Mouse (Mus musculus) heart, postnatal 0 days (tissue): ENCODE data around the gene Papss1. TPM values are rescaled to one million over a fixed set of nuclear protein-coding genes. Genes with fewer than 3 reads are reported as not detected.
A peak's percentile ranks its signal among the peaks of the same experiment; 100 is the strongest.
"Not testable (repeated sequence)": the region's sequence is repeated elsewhere in the genome, so short reads cannot be mapped to it uniquely, and the experiment has no call there.

Source experiments
- ATAC-seq: fragments of 200-750 bp; cut with Nextera tagmentation; 2 replicates; pipeline ENCODE4 v1.8.0; 2017; ENCODE audit warnings: low read depth, moderate number of reproducible peaks, moderate library complexity; ENCODE audit not compliant: insufficient read depth
- DNase-seq: peaks from one replicate; pipeline ENCODE4 v3.0.0-alpha.2; 2016; ENCODE audit warnings: low spot score
- H3K27ac ChIP-seq: fragments of 300-500 bp; sonication (generic); 2 replicates; pipeline ENCODE4 v1.5.1; 2014; ENCODE audit warnings: low read depth, mild to moderate bottlenecking
- H3K27me3 ChIP-seq: fragments of 300-500 bp; sonication (generic); 2 replicates; pipeline ENCODE4 v1.6.1; 2014; ENCODE audit warnings: low read length, mixed read lengths; ENCODE audit not compliant: control insufficient read depth, insufficient read depth
- H3K36me3 ChIP-seq: fragments of 300-500 bp; sonication (generic); replicated peaks from 2 replicates; pipeline ENCODE4 v1.6.1; 2014; ENCODE audit warnings: low read length, mixed read lengths; ENCODE audit not compliant: control insufficient read depth, insufficient read depth
- H3K4me1 ChIP-seq: fragments of 300-500 bp; sonication (generic); 2 replicates; pipeline ENCODE4 v1.6.1; 2014; ENCODE audit warnings: antibody characterized with exemption; ENCODE audit not compliant: control insufficient read depth, insufficient read depth
- H3K4me2 ChIP-seq: fragments of 300-500 bp; sonication (generic); 2 replicates; pipeline ENCODE4 v1.6.1; 2014; ENCODE audit warnings: low read depth, mild to moderate bottlenecking, low read length, moderate library complexity
- H3K4me3 ChIP-seq: fragments of 300-500 bp; sonication (generic); 2 replicates; pipeline ENCODE4 v1.5.1; 2014; ENCODE audit warnings: low read depth, low read length
- H3K9ac ChIP-seq: fragments of 300-500 bp; sonication (generic); replicated peaks from 2 replicates; pipeline ENCODE4 v1.6.1; 2014; ENCODE audit warnings: low read depth, low read length, mixed read lengths
- H3K9me3 ChIP-seq: fragments of 300-500 bp; sonication (generic); replicated peaks from 2 replicates; pipeline ENCODE4 v1.6.1; 2016; ENCODE audit warnings: low read length; ENCODE audit not compliant: control insufficient read depth
- CTCF ChIP-seq: IDR thresholded peaks from 2 replicates; pipeline ENCODE4 v1.5.1; 2016; ENCODE audit warnings: antibody characterized with exemption, control low read depth, low read depth
- EP300 ChIP-seq: IDR thresholded peaks from 2 replicates; pipeline ENCODE4 v1.6.1; 2016; ENCODE audit warnings: antibody characterized with exemption, low read depth
- WGBS: fragments of 180-500 bp; shearing (Covaris S2); extraction: QIAGEN DNeasy Blood & Tissue Kit; methylation state at CpG from one replicate; pipeline ENCODE4 v1.1.7; 2014; 5-methylcytosine and 5-hydroxymethylcytosine counted together
- polyA plus RNA-seq: library from polyadenylated mRNA; unstranded; fragments of >200 nt; fragmentation: Nextera tagmentation; extraction: Ambion mirVana; gene quantifications from 2 replicates; pipeline ENCODE4 v1.2.1, GENCODE M21; 2015
- total RNA-seq: library from RNA; depleted of rRNA; stranded (reverse); fragments of >200 nt; gene quantifications from 2 replicates; pipeline ENCODE4 v1.2.3, GENCODE M21; 2014; ENCODE audit warnings: low replicate concordance

The Papss1 gene
- total and polyA plus RNA-seq, 2 experiments from 2014 or later, result 22.6 to 28.2 TPM

DNA sequence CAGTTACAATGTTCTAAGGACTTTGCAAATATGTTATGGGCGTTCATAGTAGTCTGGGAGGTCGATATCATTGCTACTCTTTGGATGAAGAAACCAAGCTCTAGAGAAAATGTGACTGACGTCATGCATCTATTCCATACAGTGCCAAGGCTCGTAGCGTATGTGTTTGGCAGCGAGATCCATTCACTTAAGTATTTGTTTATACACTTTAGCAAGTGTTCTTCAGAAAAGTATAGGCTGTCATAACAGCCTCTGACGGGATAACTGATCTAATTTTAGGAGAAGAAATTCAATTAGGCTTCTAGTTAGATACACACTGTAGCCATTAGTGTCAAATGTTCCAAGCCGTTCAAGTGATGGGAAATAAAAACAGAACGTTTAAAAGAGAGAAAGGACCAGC lies 40.8 kb upstream of the Papss1 start:
- TF ChIP-seq CTCF (no peak), EP300 (no peak)
- H3K4me1 ChIP-seq, result peaks cover 6% of the 10 kb centered on the region; the same call in 1 of the 2 replicates
- DNase-seq (no peak), ATAC-seq (no peak)
- no peak overlapping the region for H3K9ac ChIP-seq
- no peak overlapping the region for H3K4me2 ChIP-seq
- H3K36me3 ChIP-seq, result no peaks in the 10 kb centered on the region
- 72% methylated on average over 9 of the region's 9 CpGs for WGBS
- no peak overlapping the region for H3K4me3 ChIP-seq
- no peak overlapping the region for H3K27ac ChIP-seq
- no peaks in the 10 kb centered on the region for H3K27me3 ChIP-seq
- no peaks in the 10 kb centered on the region for H3K9me3 ChIP-seq

DNA sequence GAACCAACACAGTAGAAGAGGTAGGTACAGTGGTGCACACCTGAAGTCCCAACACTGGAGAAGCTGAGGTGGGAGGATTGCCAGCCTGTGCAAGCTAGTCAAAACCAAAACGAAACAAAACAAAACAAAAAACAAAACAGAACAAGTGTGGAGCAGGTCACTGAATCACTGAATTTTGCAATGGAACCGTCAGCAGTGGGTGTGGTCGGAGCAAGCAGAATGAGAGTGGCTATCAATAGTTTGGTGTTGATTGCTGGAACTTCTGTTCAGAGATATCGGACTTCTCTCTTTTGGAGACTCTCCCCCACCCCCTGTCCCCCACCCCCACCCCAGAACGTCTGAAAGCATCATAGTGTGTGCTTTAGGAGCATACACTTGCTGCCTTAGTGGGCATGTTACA lies 40.4 kb upstream of the Papss1 start:
- Histone ChIP-seq H3K9me3 (no peaks in the 10 kb centered on the region), H3K4me1 (peaks cover 6% of the 10 kb centered on the region; the same call in 1 of the 2 replicates), H3K27ac (no peak overlapping the region), H3K4me2 (no peak overlapping the region), H3K36me3 (no peaks in the 10 kb centered on the region), H3K9ac (no peak overlapping the region), H3K27me3 (no peaks in the 10 kb centered on the region), H3K4me3 (no peak overlapping the region)
- no peak for DNase-seq
- 63% methylated on average over 5 of the region's 5 CpGs for WGBS
- ATAC-seq, result no peak
- TF ChIP-seq CTCF (no peak), EP300 (no peak)

DNA sequence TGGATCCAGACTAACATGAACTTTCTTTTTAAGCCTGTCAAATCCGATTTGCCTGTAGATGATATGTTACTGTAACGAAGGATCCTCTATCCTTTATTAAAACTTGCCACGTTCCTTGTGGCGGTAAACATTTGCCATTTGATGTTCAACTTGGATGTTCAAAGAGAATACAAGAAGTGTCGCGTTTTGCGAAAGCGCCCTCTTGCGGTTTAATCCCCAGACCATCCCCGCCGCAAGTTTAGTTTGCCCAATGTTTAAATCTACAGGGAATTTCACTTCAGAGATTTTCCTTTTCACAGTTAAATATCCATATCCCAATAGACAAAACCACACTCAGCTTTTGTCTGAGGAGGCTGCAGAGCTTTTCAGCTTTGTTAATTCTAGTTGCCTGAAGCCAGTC lies 39.8 kb upstream of the Papss1 start:
- Histone ChIP-seq H3K4me2 (no peak overlapping the region), H3K4me1 (peaks cover 6% of the 10 kb centered on the region; the same call in 1 of the 2 replicates), H3K36me3 (no peaks in the 10 kb centered on the region), H3K9ac (no peak overlapping the region), H3K27ac (no peak overlapping the region), H3K27me3 (no peaks in the 10 kb centered on the region), H3K4me3 (no peak overlapping the region), H3K9me3 (no peaks in the 10 kb centered on the region)
- DNase-seq (no peak), ATAC-seq (no peak)
- TF ChIP-seq EP300 (no peak), CTCF (peak; percentile 53)
- WGBS, result 22% methylated on average over 11 of the region's 11 CpGs

DNA sequence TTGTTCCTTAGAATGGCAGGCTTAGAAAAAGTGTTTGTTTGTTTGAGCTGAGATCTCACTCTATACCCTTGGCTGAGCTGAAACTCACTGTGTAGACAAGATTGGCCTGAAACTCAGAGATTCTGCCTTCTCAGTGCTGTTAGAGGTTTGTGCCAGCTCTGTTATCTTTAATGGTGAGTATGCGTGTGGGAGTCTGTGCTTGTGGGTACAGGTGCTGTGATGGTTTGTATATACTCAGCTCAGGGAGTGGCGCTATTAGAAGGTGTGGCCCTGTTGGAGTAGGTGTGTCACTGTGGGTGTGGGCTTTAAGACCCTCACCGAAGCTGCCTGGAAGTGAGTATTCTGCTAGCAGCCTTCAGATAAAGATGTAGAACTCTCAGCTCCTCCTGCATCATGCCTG lies 39.3 kb upstream of the Papss1 start:
- WGBS, result 57% methylated on average over 3 of the region's 3 CpGs
- Histone ChIP-seq H3K4me3 (no peak overlapping the region), H3K9me3 (no peaks in the 10 kb centered on the region), H3K27me3 (no peaks in the 10 kb centered on the region), H3K4me1 (peaks cover 6% of the 10 kb centered on the region; the same call in 1 of the 2 replicates), H3K27ac (no peak overlapping the region), H3K4me2 (no peak overlapping the region), H3K36me3 (no peaks in the 10 kb centered on the region), H3K9ac (no peak overlapping the region)
- DNase-seq (no peak), ATAC-seq (no peak)
- TF ChIP-seq EP300, result no peak
- no peak for TF ChIP-seq CTCF

DNA sequence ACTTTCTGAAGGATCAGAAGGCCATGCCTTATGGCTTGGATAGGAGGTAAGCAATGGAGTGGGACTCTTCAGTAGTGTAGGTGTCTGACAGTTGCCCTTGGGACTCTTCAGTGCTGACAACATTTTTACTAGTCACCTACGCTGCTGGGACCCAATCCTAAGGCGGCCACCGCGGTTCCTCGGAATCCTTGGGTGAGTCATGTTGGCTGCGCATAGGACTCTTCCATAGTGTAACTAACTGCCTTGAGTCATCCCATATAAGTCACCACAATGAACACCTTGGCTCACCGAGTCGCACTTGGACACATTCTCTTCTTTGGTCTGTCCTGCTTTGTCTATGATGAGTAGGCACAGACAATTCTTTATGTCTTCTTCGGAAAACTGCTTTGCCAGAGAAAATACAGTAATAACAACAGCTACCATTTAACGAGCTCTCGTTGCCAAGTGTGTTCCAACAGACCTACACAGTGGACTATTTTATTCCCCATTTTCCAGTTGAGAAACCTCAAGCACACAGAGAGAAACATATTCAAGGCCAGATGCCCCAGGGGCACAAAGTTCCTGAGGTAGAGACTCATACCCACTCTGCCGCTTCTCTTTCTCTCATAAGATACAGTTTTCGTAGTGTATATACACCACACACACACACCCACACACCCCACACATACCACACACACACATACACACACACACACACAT lies 23.2 kb upstream of the Papss1 start:
- 95% methylated on average over 13 of the region's 13 CpGs for WGBS
- H3K27ac ChIP-seq, result no peak overlapping the region
- TF ChIP-seq EP300 (no peak), CTCF (no peak)

DNA sequence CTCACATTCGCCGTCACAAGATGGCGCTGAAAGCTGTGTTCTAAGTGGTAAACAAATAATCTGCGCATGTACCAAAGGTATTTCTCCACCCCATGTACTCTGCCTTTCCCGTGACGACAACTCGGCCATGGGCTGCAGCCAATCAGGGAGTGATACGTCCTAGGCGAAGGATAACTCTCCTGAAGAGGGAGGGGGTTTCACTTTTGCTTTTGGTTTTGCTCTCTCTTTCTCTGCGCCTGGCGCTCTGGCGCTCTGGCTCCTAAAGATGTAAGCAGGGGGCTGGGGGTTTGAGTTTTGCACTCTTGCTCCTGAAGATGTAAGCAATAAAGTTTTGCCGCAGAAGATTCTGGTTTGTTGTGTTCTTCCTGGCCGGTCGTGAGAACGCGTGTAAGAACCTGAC lies 17.0 kb upstream of the Papss1 start:
- H3K9me3 ChIP-seq, H3K4me3 ChIP-seq, H3K27ac ChIP-seq, H3K27me3 ChIP-seq, H3K36me3 ChIP-seq, DNase-seq, H3K9ac ChIP-seq, H3K4me2 ChIP-seq, ATAC-seq, H3K4me1 ChIP-seq: not testable (repeated sequence)
- WGBS, result 94% methylated on average over 17 of the region's 17 CpGs

More for the DNA sequence above, 23.2 kb upstream of the Papss1 start:
- DNase-seq, result no peak
- H3K4me1 ChIP-seq, result no peaks in the 10 kb centered on the region
- H3K9me3 ChIP-seq, result no peaks in the 10 kb centered on the region; the same call in 1 of the 2 replicates
- no peaks in the 10 kb centered on the region for H3K27me3 ChIP-seq
- no peaks in the 10 kb centered on the region for H3K36me3 ChIP-seq
- H3K9ac ChIP-seq, result no peak overlapping the region
- H3K4me3 ChIP-seq, result no peak overlapping the region
- no peak for ATAC-seq
- no peak overlapping the region for H3K4me2 ChIP-seq
